Mouse (Mus musculus) embryonic fibroblast, embryonic 13.5 days (primary cell): Measurements from ENCODE around the gene Tbc1d19. TPM values are rescaled to one million over a fixed set of nuclear protein-coding genes. Genes with fewer than 3 reads are reported as not detected.

Source experiments
- H3K27ac ChIP-seq: 2 replicates; pipeline ENCODE4 v1.5.1; 2012; ENCODE audit warnings: low read length, control low read depth, inconsistent platforms; ENCODE audit not compliant: insufficient read depth
- H3K4me1 ChIP-seq: 2 replicates; pipeline ENCODE4 v1.6.1; 2011; ENCODE audit warnings: low read length; ENCODE audit not compliant: control insufficient read depth, insufficient read depth
- H3K4me3 ChIP-seq: 2 replicates; pipeline ENCODE4 v1.5.1; 2011; ENCODE audit warnings: mild to moderate bottlenecking, control low read depth, low read length; ENCODE audit not compliant: insufficient read depth
- CTCF ChIP-seq: IDR thresholded peaks from 2 replicates; pipeline ENCODE4 v1.5.1; 2011; ENCODE audit warnings: mild to moderate bottlenecking, control low read depth, low read length, moderate library complexity, borderline replicate concordance; ENCODE audit not compliant: insufficient read depth
- POLR2A ChIP-seq: IDR thresholded peaks from 2 replicates; pipeline ENCODE4 v1.6.1; 2011; ENCODE audit warnings: low read depth, mild to moderate bottlenecking, control low read depth, low read length, moderate library complexity
- polyA plus RNA-seq: library from polyadenylated mRNA; stranded (reverse); fragments of >200 nt; gene quantifications from 2 replicates; pipeline ENCODE4 v1.2.4, GENCODE M21; 2011; ENCODE audit warnings: low read depth; ENCODE audit not compliant: missing spikeins, insufficient read length

The Tbc1d19 gene
- polyA plus RNA-seq, 1 experiment = 53.4 TPM

DNA sequence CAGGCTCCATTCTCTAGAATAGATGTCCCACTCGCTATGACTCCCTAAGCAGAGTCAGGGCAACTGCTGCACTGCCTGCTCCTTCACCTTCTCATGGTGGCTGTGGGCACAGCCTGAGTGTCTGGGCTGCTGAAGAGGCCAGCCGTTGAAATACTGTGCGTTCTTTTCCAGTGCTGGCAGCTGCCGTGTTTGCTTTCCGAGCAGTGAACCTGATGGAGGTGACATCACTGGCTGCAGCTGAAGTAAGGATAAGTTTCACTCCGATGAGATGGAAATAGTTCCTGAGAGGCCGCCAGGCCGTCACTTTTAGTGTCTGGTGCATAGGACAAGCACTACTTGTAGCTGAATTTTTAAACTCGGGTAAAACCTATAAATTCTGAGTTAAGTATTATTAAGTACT lies 92.0 kb downstream of the Tbc1d19 start:
- Histone ChIP-seq H3K4me1 (no peaks in the 10 kb centered on the region), H3K4me3 (no peak overlapping the region), H3K27ac (no peak overlapping the region)
- TF ChIP-seq CTCF = no peak
- no peak for TF ChIP-seq POLR2A

DNA sequence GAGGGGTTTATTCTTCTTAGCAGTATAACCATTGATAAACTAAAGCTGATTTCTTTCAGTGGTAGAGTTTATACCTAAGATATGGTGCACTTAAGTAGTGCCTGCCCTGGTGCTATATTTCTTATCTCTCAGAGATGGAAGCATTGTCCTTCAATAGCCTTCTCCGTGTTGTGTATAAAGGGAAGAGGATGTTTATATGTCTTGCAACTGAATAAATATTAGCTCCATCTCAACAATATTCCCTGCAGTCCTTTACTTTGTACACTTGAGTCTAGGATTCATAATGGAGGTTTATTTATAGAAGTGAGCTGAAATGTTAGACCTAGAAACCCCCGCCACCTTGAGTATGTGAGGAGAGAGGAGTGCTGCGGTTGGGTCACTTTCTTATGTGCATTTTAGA lies 93.4 kb downstream of the Tbc1d19 start:
- H3K4me3 ChIP-seq = no peak overlapping the region
- H3K4me1 ChIP-seq = no peaks in the 10 kb centered on the region
- no peak overlapping the region for H3K27ac ChIP-seq
- no peak for TF ChIP-seq POLR2A
- TF ChIP-seq CTCF = no peak

DNA sequence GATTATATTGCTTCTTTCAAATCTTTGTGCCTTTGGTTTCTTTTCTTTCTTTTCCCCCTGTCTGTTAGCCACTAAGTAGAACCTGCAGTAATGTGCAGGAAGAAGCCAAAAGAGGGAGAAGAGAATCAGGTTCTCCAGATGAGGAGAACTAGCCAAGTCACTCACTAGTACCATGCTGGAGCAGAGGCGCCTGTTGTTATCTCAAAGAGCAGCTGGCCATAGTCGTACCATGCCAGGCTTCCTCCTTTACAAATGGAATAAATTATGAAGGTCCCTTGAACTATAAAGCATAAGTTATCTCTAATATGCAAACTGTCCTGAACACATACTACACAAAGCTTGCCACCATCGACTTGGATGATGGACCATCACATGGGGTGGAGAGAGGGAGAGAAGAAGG lies 99.8 kb downstream of the Tbc1d19 start:
- Histone ChIP-seq H3K27ac (no peak overlapping the region), H3K4me1 (no peaks in the 10 kb centered on the region), H3K4me3 (no peak overlapping the region)
- no peak for TF ChIP-seq CTCF
- TF ChIP-seq POLR2A = no peak

DNA sequence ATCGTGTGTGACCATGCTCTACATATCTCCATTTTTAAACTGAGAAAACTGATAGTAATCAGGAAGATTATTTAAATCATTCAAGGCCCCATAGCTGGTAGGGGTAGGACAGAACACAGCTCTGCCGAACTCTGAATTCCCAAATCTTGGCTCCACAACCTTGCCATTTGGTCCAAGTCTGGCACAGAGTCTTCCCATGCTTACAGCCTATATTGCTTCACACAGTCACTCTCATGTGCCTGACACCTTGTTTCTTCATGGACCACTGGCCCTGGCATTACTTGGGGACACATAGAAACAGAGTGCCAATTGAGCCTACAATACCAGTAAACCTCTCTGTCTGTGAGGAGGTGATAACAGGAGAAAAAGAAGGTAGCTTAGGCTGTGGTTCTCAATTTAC lies 111.0 kb downstream of the Tbc1d19 start:
- H3K4me3 ChIP-seq = no peak overlapping the region
- H3K4me1 ChIP-seq = no peaks in the 10 kb centered on the region
- TF ChIP-seq POLR2A = no peak
- no peak for TF ChIP-seq CTCF
- no peak overlapping the region for H3K27ac ChIP-seq

DNA sequence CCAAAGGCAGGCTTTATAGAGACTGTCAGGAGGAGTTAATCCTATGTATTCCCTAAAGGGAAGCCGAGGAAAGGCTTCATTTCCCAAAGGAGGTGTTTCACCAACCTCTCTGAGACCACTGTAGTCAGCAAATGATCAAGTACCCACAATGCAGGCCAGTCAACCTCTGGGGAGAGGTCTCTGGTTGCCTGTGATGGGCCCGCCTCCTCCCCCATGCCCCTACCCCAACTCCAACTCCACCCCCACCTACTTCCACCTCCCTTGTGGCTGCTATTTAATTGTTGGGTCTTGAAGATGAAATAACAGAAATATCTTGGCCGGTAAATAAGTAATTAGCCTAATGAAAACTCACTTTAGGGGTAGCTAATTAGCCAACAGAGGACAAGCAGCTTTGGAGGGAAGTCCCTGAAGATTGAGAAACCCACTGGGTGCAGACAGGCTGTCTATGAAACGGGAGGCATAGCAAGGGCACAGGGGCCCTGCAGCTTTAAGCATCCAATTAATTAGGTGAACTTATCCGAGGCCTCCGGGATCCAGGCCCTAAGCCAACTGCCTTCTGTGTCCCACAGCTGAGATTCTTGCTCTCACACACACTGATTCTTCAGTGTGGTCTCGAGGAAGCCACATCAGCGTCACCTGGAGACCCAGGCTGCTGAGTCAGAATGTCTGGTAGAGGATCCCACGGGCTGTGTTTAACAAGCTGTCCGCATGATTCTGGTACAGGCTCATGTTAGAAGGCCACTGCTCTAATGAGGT lies 112.9 kb downstream of the Tbc1d19 start:
- Histone ChIP-seq H3K27ac (no peak overlapping the region), H3K4me1 (no peaks in the 10 kb centered on the region), H3K4me3 (no peak overlapping the region)
- TF ChIP-seq POLR2A = no peak
- no peak for TF ChIP-seq CTCF

DNA sequence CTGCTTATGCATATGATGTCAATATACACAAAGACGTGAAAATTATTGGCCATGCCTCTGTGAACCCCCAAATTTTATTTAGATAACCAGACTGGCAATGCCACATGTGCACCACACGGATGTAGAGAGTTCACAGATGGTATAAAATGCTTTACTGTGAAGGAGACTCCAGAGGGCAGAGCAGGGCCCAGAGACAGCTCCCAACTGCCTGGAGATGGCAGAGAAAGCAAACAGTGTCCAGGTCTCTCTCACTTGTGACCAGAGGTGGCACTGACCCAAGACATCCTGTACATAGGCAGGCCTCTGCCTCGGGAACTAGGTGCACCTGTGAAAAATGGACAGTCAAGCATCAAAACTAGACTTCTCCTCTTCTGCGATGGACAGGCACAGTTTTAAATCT lies 114.6 kb downstream of the Tbc1d19 start:
- H3K4me1 ChIP-seq = no peaks in the 10 kb centered on the region
- no peak overlapping the region for H3K27ac ChIP-seq
- H3K4me3 ChIP-seq = no peak overlapping the region
- no peak for TF ChIP-seq POLR2A
- TF ChIP-seq CTCF = no peak

DNA sequence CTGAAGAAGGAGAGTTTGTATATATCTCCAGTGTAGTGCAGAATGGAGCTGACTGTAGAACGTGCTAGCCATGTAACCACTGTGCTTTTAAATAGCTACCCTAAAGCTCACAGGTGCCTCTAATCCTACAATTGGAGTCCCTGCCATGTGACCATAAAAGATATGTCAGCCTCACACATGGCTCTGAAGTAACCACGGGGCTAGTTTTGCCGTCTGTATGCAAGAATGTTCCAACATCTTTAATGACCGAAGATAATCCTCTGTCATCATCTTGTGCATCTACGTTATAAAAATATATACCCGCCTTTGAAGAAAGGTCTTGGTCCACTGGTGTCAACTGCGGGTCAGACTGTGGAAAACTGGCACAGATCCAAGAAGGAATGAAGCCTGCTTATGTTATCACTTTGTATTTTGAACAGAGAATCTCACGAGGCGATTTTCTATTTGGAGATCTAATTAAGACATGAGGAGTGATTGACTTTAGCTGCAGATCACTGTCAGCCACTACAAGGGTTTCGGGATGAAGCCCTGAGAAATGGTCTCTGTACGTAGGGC lies 117.0 kb downstream of the Tbc1d19 start:
- Histone ChIP-seq H3K27ac (no peak overlapping the region), H3K4me3 (no peak overlapping the region), H3K4me1 (no peaks in the 10 kb centered on the region)
- TF ChIP-seq CTCF (no peak), POLR2A (no peak)

DNA sequence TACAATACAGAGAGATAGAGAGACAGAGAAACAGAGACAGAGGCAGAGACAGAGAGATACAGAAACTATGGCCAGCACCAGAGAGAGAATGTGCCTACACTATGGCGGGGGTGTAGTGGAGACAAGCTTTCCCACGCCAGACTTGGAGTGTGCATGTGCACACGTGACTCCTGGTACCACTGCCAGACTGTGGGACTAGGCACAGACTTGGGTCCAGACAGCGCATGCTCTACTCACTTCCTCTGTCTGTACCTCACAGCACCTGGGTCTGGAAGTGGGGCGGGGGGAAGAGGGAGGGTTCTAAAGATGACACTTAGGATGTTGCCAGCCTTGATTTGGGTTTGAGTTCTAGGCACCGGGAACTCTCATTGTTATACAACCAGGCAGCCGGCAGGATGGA lies 118.5 kb downstream of the Tbc1d19 start:
- Histone ChIP-seq H3K4me1 (no peaks in the 10 kb centered on the region), H3K27ac (no peak overlapping the region)
- TF ChIP-seq POLR2A (no peak), CTCF (no peak)

DNA sequence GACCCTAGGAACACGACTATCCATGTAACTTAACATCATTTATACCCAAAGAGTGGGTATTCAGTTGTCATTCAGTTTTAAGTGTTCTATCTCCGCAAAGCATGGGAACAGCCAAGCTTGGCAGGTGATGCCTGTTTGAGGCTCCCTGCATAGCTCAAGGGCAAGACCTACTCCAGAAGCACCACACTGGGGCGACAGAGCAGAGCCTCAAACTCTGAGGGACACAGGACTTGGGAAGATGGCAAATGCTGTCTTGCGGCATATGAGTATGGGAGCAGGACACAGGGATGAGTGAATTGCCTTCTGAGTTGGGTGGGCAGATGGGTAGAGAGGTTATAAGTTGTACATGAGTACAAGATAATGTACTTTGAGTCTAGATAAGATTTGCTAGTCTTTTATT lies 119.1 kb downstream of the Tbc1d19 start:
- no peaks in the 10 kb centered on the region for H3K4me1 ChIP-seq
- H3K27ac ChIP-seq = no peak overlapping the region
- TF ChIP-seq CTCF (no peak), POLR2A (no peak)
- H3K4me3 ChIP-seq = no peak overlapping the region

More for the DNA sequence above, 118.5 kb downstream of the Tbc1d19 start:
- H3K4me3 ChIP-seq = no peak overlapping the region

DNA sequence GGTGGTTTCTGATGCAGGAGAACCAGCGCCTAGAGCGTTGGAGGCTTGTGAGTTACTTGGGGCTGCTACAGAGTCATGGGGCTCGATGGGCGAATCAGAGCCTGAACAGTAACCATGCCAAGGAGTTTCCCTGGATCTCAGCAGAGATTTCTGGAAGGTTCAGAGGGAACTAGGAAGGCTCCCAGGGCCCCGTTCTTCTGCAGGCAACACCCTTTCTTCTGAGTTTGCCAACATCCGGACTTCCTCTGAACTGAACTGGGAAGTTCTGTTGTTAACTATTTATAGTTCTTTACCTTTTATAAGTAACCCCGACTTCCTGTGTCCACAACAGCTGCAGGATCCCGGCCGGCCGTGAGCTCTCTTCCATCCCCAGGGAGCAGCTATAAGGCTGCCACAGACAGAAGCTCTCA lies 119.8 kb downstream of the Tbc1d19 start:
- no peak for TF ChIP-seq POLR2A
- no peak for TF ChIP-seq CTCF
- H3K4me3 ChIP-seq = no peak overlapping the region
- no peak overlapping the region for H3K27ac ChIP-seq
- H3K4me1 ChIP-seq = no peaks in the 10 kb centered on the region

DNA sequence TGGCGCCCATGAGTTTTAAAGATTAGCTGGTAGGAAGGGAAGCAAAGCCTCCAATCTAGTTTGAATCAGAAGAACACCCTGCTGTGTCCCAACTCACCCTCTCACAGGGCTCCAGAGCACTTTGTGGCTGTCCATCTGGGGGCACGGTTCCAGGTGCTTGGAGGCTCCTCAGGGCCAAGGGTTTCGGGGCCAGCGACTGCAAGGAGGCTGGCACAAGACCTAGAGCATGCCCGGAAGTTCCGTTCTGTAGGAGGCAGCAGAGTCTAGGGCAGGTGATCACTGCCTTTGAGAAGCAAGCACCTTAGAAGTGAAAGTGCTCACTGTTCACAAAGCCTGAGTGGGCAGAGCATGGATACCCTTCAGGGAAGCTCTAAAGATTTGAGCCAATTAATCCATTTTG lies 120.4 kb downstream of the Tbc1d19 start:
- no peak overlapping the region for H3K27ac ChIP-seq

More for the DNA sequence above, 120.4 kb downstream of the Tbc1d19 start:
- H3K4me1 ChIP-seq = no peaks in the 10 kb centered on the region
- no peak overlapping the region for H3K4me3 ChIP-seq
- no peak for TF ChIP-seq POLR2A
- TF ChIP-seq CTCF = no peak
